Mouse (Mus musculus): ENCODE measurements around the gene Kif5a.

Gene Kif5a

GRCm38 (mm10) chr10:127289573-127290191 lies 26.5 kb upstream of the Kif5a start:
- DNase-seq (ENCODE audit: low read depth, low spot score): peak; percentile 52

- DNase-seq (ENCODE audit: low read depth, low spot score): peak; percentile 69
Observed at GRCm38 (mm10) chr10:127288800-127289572, 25.8 kb upstream of the Kif5a start, which contains the start of gene Mbd6. Gene Mbd6, minus strand, starts transcription at chr10:127289018.

GRCm38 (mm10) chr10:127288328-127288799 lies 25.2 kb upstream of the Kif5a start:
- no peak for DNase-seq (ENCODE audit: low read depth, low spot score)

DNA sequence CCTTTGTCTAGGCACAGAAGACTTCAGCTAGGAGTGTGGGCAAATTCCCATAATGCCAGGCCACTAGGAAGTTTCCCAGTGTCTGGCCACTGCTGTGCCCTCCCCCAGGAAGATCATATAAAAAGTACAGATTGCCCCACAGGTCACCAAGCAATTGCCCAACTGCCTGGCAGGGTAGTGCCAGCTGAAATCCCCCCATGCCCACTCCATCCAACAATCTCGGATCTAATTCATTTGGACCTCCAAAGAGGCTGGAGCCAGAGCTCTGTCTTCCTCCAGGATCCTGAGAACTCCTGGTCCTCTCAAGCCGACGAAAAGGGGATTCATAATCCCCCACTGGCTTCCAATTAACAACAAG lies 24.8 kb upstream of the Kif5a start:
- no peak for DNase-seq (ENCODE audit: low read depth, low spot score)

- no peak for DNase-seq (ENCODE audit: low read depth, low spot score)
Observed at GRCm38 (mm10) chr10:127287271-127287935, 24.3 kb upstream of the Kif5a start.

DNA sequence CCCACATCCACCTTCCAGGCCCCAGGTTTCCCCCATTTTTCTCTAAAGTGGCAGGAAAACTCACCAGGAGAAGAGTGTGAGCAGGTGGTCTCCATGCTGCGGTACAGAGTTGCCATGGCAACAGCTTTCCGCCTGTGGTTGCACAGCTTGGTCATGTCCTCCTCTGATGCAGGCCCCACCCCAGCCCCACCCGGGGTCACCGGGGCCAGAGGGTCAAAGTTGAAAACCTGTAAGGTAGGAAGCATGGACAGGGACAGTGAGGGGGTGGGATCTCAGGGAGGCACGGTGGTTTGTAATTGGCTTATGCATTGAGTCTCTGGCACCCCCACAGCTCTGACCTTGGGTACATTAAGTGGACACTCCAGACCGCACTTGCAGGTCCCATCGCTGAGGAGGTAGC lies 23.6 kb upstream of the Kif5a start:
- DNase-seq (ENCODE audit: low read depth, low spot score): no peak

GRCm38 (mm10) chr10:127286194-127286593 lies 23.0 kb upstream of the Kif5a start:
- no peak for DNase-seq (ENCODE audit: low read depth, low spot score)

DNA sequence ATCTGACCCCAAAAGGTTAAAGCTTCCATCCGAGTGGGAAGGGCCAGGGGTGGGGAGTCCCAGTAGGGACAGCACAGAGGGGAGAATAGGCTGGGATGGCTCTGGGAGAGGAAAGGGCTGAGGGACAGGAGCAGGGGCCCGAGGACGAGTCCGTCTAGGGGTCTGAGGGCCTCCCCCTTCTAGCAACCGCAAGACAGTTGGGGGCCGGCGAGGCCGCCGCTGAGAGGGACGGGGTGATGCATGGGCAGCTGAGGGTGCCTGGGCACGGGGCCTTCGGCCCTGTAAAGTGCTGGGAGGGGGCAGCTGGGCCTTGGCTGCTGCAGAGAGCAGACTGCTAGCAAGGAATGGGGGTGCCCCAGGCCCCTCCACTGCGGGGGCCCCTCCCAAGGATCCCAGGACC lies 22.5 kb upstream of the Kif5a start:
- no peak for DNase-seq (ENCODE audit: low read depth, low spot score)

DNA sequence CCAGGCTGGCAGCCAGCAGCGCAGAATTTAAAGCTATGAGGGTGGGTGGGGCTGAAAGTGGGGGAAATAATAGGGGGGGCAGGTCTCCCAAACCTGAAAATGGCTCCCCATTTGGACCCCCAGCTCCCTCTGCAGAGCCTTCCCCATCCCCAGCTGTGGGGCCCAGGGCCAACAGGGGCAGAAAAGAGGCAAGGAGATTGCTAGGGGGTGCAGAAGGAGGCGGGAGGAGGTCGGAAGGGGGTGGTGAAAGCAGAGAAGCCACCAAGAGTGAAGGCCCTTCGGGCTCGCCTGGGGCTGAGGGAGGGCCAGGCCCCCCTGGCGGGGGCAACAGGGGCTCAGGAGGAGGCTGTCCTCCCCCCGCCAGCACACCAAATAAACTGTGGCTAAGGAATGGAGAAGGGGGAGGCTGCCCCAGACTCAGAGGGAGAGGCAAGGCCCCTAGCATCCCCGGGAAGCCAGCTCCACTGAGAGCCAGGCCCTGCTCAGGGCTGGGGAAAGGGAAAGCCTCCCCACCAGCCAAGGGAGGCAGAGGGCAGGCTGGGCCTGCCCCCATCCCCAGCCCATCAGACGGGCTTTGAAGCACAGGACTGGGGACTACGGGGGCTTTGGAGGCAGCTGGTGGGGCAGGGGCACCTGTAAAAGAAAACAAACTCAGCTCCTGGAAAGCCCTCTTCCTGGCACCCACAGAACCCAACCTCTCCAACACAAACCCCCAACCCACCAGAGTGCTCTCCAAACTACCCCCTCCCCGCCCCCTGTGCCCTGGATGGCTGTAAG lies 21.8 kb upstream of the Kif5a start:
- DNase-seq (ENCODE audit: low read depth, low spot score): no peak

GRCm38 (mm10) chr10:127284105-127284622 lies 21.0 kb upstream of the Kif5a start:
- no peak for DNase-seq (ENCODE audit: low read depth, low spot score)

- DNase-seq (ENCODE audit: low read depth, low spot score): no peak
Observed at GRCm38 (mm10) chr10:127282620-127283215, 19.6 kb upstream of the Kif5a start.

DNA sequence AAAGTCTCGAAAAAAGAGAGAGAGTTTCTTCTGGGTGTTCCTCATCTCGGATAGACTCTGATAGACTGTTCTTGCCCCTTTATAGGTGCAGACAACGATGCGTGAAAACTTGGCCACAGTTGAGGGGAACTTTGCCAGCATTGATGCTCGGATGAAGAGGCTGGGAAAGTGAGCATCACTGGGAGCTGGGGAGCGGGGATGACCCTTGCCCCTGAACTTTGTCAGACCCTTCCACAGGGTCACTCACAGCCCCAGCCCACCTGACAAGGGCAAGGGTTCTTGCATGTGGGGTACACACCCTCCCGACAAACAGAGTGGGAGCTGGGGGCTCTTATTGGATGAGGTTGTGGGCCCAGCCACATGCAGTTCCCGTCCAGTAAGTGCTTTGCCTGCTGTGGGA lies 18.2 kb upstream of the Kif5a start:
- no peak for DNase-seq (ENCODE audit: low read depth, low spot score)

DNA sequence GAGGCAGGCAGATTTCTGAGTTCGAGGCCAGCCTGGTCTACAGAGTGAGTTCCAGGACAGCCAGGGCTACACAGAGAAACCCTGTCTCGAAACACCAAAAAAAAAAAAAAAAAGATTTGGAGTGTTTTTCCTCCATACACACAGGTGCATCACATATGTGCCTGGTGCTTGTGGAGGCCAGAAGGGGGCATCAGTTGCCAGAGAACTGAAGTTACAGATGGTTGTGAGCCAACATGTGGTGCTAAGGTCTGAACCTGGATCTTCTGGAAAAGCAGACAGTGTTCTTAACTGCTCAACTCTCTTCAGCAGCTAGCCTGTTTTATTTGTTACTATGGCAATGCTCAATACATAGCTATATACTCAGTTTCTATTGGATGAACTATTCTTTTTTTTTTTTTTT lies 16.6 kb upstream of the Kif5a start:
- DNase-seq (ENCODE audit: low read depth, low spot score): no peak

GRCm38 (mm10) chr10:127274261-127275022 lies 11.3 kb upstream of the Kif5a start:
- DNase-seq (ENCODE audit: low read depth, low spot score): no peak

DNA sequence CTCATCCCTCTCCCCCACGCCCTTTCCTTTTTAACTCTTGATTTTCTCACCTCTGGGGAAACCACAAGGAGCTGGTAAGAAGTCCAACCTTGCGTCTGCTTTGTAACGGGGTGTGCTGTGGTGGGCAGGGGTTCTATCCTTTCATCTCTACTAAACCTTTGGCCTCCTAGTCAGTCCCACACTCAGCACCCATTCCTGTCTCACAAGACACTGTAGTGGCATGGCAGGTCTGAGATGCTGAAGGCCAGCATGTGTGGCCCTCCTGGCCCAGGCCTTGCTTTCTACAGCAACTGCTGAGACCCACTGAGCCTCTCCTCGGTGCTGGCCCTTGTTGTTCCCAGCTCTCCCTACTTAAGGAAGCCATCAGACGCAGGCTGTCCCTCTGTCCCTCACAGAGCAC lies 9.2 kb upstream of the Kif5a start:
- no peak for DNase-seq (ENCODE audit: low read depth, low spot score)

GRCm38 (mm10) chr10:127269884-127270283 lies 6.7 kb upstream of the Kif5a start:
- no peak for DNase-seq (ENCODE audit: low read depth, low spot score)

- no peak for DNase-seq (ENCODE audit: low read depth, low spot score)
Observed at GRCm38 (mm10) chr10:127269036-127269435, 5.9 kb upstream of the Kif5a start.

DNA sequence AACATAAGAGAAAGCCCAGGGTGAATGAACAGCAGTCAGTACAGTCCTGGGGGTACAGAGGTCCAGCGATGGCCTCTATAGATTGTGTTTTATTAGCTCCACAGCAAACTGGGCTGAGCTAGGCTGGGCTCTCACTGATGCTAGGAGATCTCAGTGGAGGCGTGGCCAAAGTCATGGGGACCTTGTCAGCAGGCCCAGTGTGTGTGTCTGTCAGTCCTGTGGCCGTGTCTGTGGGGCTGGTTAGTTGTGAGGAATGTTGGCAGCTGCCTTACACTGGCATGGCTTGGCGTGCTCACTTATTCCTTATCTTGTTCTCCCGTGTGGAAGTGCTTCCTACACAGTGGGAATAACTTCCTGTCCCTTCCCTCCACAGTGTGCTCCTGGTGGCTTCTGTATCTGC lies 5.3 kb upstream of the Kif5a start:
- DNase-seq (ENCODE audit: low read depth, low spot score): no peak

DNA sequence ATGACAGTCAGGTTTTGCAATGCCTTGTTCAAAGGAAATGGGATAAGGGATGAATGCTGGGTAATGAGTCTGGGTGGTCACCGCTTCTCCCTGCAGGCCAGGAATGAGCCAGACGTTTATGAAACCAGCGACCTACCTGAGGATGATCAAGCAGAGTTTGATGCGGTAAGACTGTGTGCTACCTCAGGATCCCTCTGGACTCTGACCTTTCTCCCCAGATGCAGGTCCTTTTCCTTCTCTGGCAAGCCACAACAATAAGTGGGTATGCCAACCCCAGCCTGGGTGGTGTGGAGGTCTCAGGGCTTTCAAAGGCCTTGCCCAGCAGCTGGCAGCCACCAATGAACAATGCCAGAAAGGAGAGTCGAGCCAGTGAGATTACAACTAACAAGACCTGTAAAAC lies 4.2 kb upstream of the Kif5a start:
- no peak for DNase-seq (ENCODE audit: low read depth, low spot score)

All from telencephalon, adult 2 months (tissue).